Mouse (Mus musculus) frontal cortex, postnatal 25 days (tissue): ENCODE results near the gene Lcor.

Experiments
- DNase-seq, 2 experiments: peaks; one replicate each; pipeline ENCODE4 v3.0.0; 2022; ENCODE audit warnings: low spot score in 2 of 2

The Lcor gene

GRCm38 (mm10) chr19:41568791-41569190 is 86.4 kb downstream of the Lcor start:
- no peak for DNase-seq

GRCm38 (mm10) chr19:41573700-41574099 is 91.3 kb downstream of the Lcor start:
- DNase-seq, result no peak

- DNase-seq, result no peak
Measured at GRCm38 (mm10) chr19:41577576-41577975, 95.1 kb downstream of the Lcor start.

GRCm38 (mm10) chr19:41579311-41579920 is 97.0 kb downstream of the Lcor start:
- no peak for DNase-seq

GRCm38 (mm10) chr19:41581706-41582420 is 99.4 kb downstream of the Lcor start, which contains the start of gene Gm340:
TSS of gene Gm340 (plus strand) at chr19:41582370.
- DNase-seq, result no peak

- DNase-seq, result no peak
Measured at GRCm38 (mm10) chr19:41582918-41583514, 100.6 kb downstream of the Lcor start.

- DNase-seq, result no peak
Measured at GRCm38 (mm10) chr19:41586752-41587151, 104.3 kb downstream of the Lcor start.

- DNase-seq, result no peak
Measured at GRCm38 (mm10) chr19:41587431-41588222, 105.2 kb downstream of the Lcor start.

GRCm38 (mm10) chr19:41589026-41589425 is 106.6 kb downstream of the Lcor start:
- no peak for DNase-seq

- DNase-seq, result no peak
Measured at GRCm38 (mm10) chr19:41589681-41590080, 107.2 kb downstream of the Lcor start.

- DNase-seq, result no peak
Measured at GRCm38 (mm10) chr19:41591808-41592207, 109.4 kb downstream of the Lcor start.

GRCm38 (mm10) chr19:41597170-41597894 is 114.9 kb downstream of the Lcor start:
- DNase-seq, result no peak

GRCm38 (mm10) chr19:41600647-41601046 is 118.2 kb downstream of the Lcor start:
- DNase-seq, result no peak

GRCm38 (mm10) chr19:41606208-41606987 is 124.0 kb downstream of the Lcor start:
- no peak for DNase-seq

GRCm38 (mm10) chr19:41611683-41612082 is 129.2 kb downstream of the Lcor start:
- no peak for DNase-seq
